Mouse (Mus musculus): ENCODE results near the gene Chrna1. TPM values are rescaled to one million over a fixed set of nuclear protein-coding genes. Genes with fewer than 3 reads are reported as not detected.

Chrna1 gene
- total RNA-seq, 2 experiments from 2014 or later = not detected

- peak; percentile 30 for ATAC-seq (replicated peaks; ENCODE audit: poor library complexity, severe bottlenecking)
Measured at GRCm38 (mm10) chr2:73528516-73529355, 51.4 kb downstream of the Chrna1 start.

GRCm38 (mm10) chr2:73527956-73528355, 52.2 kb downstream of the Chrna1 start:
- ATAC-seq (replicated peaks; ENCODE audit: poor library complexity, severe bottlenecking) = no peak

DNA sequence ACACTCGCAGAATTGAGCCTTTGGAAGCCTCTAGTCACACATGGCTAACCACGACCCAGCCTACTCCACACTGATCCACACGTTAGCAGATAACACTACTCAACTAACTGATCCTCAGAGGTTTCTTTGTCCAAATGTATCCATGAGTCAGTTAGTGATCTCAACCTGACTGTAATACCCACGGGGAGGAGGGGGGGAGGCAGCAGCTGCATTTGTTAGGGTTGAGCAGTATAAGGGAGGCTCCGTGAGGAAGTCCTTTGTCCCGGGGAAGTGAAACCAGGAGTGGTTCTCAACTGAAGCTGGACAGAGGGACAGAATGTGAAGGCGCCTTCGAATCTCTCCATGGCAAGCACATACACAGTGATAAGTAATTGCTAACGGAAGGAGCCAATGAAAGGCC, 53.4 kb downstream of the Chrna1 start:
- ATAC-seq (replicated peaks; ENCODE audit: poor library complexity, severe bottlenecking) = peak; percentile 87

GRCm38 (mm10) chr2:73522891-73523290, 57.2 kb downstream of the Chrna1 start:
- ATAC-seq (replicated peaks; ENCODE audit: poor library complexity, severe bottlenecking) = no peak

GRCm38 (mm10) chr2:73522336-73522735, 57.8 kb downstream of the Chrna1 start:
- ATAC-seq (replicated peaks; ENCODE audit: poor library complexity, severe bottlenecking) = no peak

DNA sequence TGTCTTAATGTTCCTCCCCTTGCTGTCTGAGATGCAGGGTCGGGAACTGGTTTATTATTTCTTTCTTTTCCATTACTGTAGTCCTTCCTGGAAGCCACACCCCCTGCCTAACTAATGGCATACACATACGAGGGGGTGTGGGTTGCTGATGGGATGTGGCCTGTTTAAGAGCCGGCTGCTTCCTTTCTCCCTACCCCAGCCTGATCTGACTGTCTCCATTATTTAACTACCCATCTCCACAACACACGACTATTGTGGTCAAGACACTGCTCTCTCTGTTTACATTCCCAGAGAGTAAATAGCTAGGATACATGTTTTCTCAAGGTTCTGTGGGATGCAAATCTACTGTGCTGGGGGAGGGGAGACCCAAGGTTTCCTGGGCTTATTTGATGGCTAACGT, 58.4 kb downstream of the Chrna1 start:
- ATAC-seq (replicated peaks; ENCODE audit: poor library complexity, severe bottlenecking) = no peak

GRCm38 (mm10) chr2:73518966-73519365, 61.2 kb downstream of the Chrna1 start:
- ATAC-seq (replicated peaks; ENCODE audit: poor library complexity, severe bottlenecking) = no peak

GRCm38 (mm10) chr2:73518311-73518710, 61.8 kb downstream of the Chrna1 start:
- no peak for ATAC-seq (replicated peaks; ENCODE audit: poor library complexity, severe bottlenecking)

GRCm38 (mm10) chr2:73514178-73514577, 66.0 kb downstream of the Chrna1 start:
- no peak for ATAC-seq (replicated peaks; ENCODE audit: poor library complexity, severe bottlenecking)

Other genes starting within 250 kb of the Chrna1 start
- not detected in 2 replicates for gene Gpr155, start 193.8 kb downstream of the Chrna1 start, total RNA-seq (2014; fragmentation: Nextera tagmentation)
- not detected in 2 replicates for gene Gpr155, start 193.8 kb downstream of the Chrna1 start, total RNA-seq (2017)
- 34.1 and 36.1 TPM in 2 replicates for gene Wipf1, start 50.6 kb downstream of the Chrna1 start, total RNA-seq (2014; fragmentation: Nextera tagmentation)
- gene Wipf1, start 50.6 kb downstream of the Chrna1 start, total RNA-seq (2017) = 12.2 and 17.3 TPM in 2 replicates
- 0.15 TPM in 1 of 2 replicates, not detected in the other for gene Chn1, start 195.0 kb upstream of the Chrna1 start, total RNA-seq (2014; fragmentation: Nextera tagmentation)
- 0.39 TPM in 1 of 2 replicates, not detected in the other for gene Chn1, start 195.0 kb upstream of the Chrna1 start, total RNA-seq (2017)